Mouse (Mus musculus): ENCODE measurements at regions not wholly inside any gene's neighbourhood (a gene's known extent, or its start where the extent isn't known, plus 50 kb on each side); places are given as distances from the start of the nearest gene placed in this dataset.

- TF ChIP-seq CTCF (IDR thresholded peaks at IDR 0.05; ENCODE audit: low read depth) = no peak
- no peak for TF ChIP-seq EP300 (optimal IDR thresholded peaks at IDR 0.05)
Observed at GRCm38 (mm10) chr5:45301120-45301519, 148.9 kb downstream of the Qdpr start.

Measured in stomach, postnatal 0 days (tissue).